Mouse (Mus musculus): ENCODE measurements around the gene Zfp467.

GRCm38 (mm10) chr6:48396686-48397085 lies 48.9 kb downstream of the Zfp467 start:
- TF ChIP-seq CTCF (IDR thresholded peaks at IDR 0.05; ENCODE audit: low read depth) (no peak), EP300 (IDR thresholded peaks at IDR 0.05; ENCODE audit: low read depth) (no peak)
